Mouse (Mus musculus): ENCODE measurements at regions not wholly inside any gene's neighbourhood (a gene's known extent, or its start where the extent isn't known, plus 50 kb on each side); places are given as distances from the start of the nearest gene placed in this dataset.

GRCm38 (mm10) chr12:107027842-107028549 lies 460.4 kb upstream of the 3110018I06Rik start:
- no peak for DNase-seq (ENCODE audit: low spot score)
- H3K4me1 ChIP-seq = peaks cover 9% of the 10 kb centered on the region; the same call in 1 of the 2 replicates
- no peaks in the 10 kb centered on the region for H3K36me3 ChIP-seq
- H3K9me3 ChIP-seq (replicated peaks) = no peaks in the 10 kb centered on the region
- H3K27me3 ChIP-seq (ENCODE audit: low read depth, poor library complexity, severe bottlenecking) = peaks cover 15% of the 10 kb centered on the region
- H3K4me3 ChIP-seq = no peak overlapping the region
- 0 out of 2 replicates have a peak overlapping the region, but pooled peaks have one; percentile 9 for H3K27ac ChIP-seq (replicated peaks)
- 51% methylated on average over 23 of the region's 23 CpGs for WGBS

GRCm38 (mm10) chr12:107028985-107029384 lies 459.4 kb upstream of the 3110018I06Rik start:
- WGBS = 50% methylated on average over 1 of the region's 1 CpGs
- no peak overlapping the region for H3K27ac ChIP-seq (replicated peaks)
- no peak for DNase-seq (ENCODE audit: low spot score)
- peaks cover 15% of the 10 kb centered on the region for H3K27me3 ChIP-seq (ENCODE audit: low read depth, poor library complexity, severe bottlenecking)
- no peaks in the 10 kb centered on the region for H3K9me3 ChIP-seq (replicated peaks)
- H3K4me1 ChIP-seq = peaks cover 9% of the 10 kb centered on the region; the same call in 1 of the 2 replicates
- H3K36me3 ChIP-seq = no peaks in the 10 kb centered on the region
- H3K4me3 ChIP-seq = no peak overlapping the region

GRCm38 (mm10) chr12:107036357-107036756 lies 452.1 kb upstream of the 3110018I06Rik start:
- Histone ChIP-seq H3K9me3 (replicated peaks) (no peaks in the 10 kb centered on the region), H3K36me3 (no peaks in the 10 kb centered on the region)

GRCm38 (mm10) chr12:107041927-107042652 lies 446.3 kb upstream of the 3110018I06Rik start:
- Histone ChIP-seq H3K27ac (replicated peaks) (no peak overlapping the region; the same call in 1 of the 2 replicates), H3K36me3 (no peaks in the 10 kb centered on the region), H3K9me3 (replicated peaks) (no peaks in the 10 kb centered on the region), H3K27me3 (ENCODE audit: low read depth, poor library complexity, severe bottlenecking) (no peaks in the 10 kb centered on the region), H3K4me1 (peaks cover 6% of the 10 kb centered on the region), H3K4me3 (no peak overlapping the region)
- 74% methylated on average over 13 of the region's 13 CpGs for WGBS
- no peak for DNase-seq (ENCODE audit: low spot score)

More at GRCm38 (mm10) chr12:107036357-107036756, 452.1 kb upstream of the 3110018I06Rik start:
- no peak overlapping the region for H3K4me3 ChIP-seq
- H3K27me3 ChIP-seq (ENCODE audit: low read depth, poor library complexity, severe bottlenecking) = no peaks in the 10 kb centered on the region
- WGBS = 70% methylated on average over 6 of the region's 6 CpGs
- DNase-seq (ENCODE audit: low spot score) = no peak
- no peaks in the 10 kb centered on the region for H3K4me1 ChIP-seq
- H3K27ac ChIP-seq (replicated peaks) = no peak overlapping the region

- DNase-seq (ENCODE audit: low spot score) = no peak
- 91% methylated on average over 3 of the region's 3 CpGs for WGBS
- Histone ChIP-seq H3K9me3 (replicated peaks) (no peaks in the 10 kb centered on the region), H3K36me3 (no peaks in the 10 kb centered on the region), H3K4me1 (peaks cover 6% of the 10 kb centered on the region), H3K4me3 (no peak overlapping the region), H3K27me3 (ENCODE audit: low read depth, poor library complexity, severe bottlenecking) (no peaks in the 10 kb centered on the region), H3K27ac (replicated peaks) (no peak overlapping the region)
Observed at GRCm38 (mm10) chr12:107046496-107046895, 441.9 kb upstream of the 3110018I06Rik start.

- no peak overlapping the region for H3K27ac ChIP-seq (replicated peaks)
- H3K4me1 ChIP-seq = peaks cover 2% of the 10 kb centered on the region
- no peak overlapping the region for H3K4me3 ChIP-seq
- 59% methylated on average over 13 of the region's 13 CpGs for WGBS
- H3K36me3 ChIP-seq = no peaks in the 10 kb centered on the region
- H3K27me3 ChIP-seq (ENCODE audit: low read depth, poor library complexity, severe bottlenecking) = no peaks in the 10 kb centered on the region
- DNase-seq (ENCODE audit: low spot score) = no peak
- no peaks in the 10 kb centered on the region for H3K9me3 ChIP-seq (replicated peaks)
Observed at GRCm38 (mm10) chr12:107047059-107047531, 441.3 kb upstream of the 3110018I06Rik start.

- DNase-seq (ENCODE audit: low spot score) = no peak
- Histone ChIP-seq H3K4me3 (no peak overlapping the region), H3K9me3 (replicated peaks) (no peaks in the 10 kb centered on the region), H3K36me3 (no peaks in the 10 kb centered on the region), H3K27me3 (ENCODE audit: low read depth, poor library complexity, severe bottlenecking) (no peaks in the 10 kb centered on the region), H3K27ac (replicated peaks) (no peak overlapping the region), H3K4me1 (no peaks in the 10 kb centered on the region)
- 86% methylated on average over 7 of the region's 7 CpGs for WGBS
Observed at GRCm38 (mm10) chr12:107050891-107051635, 437.4 kb upstream of the 3110018I06Rik start.

GRCm38 (mm10) chr12:107052136-107052535 lies 436.3 kb upstream of the 3110018I06Rik start:
- WGBS = 93% methylated on average over 6 of the region's 6 CpGs
- Histone ChIP-seq H3K27me3 (ENCODE audit: low read depth, poor library complexity, severe bottlenecking) (no peaks in the 10 kb centered on the region), H3K27ac (replicated peaks) (no peak overlapping the region), H3K36me3 (no peaks in the 10 kb centered on the region), H3K4me3 (no peak overlapping the region), H3K9me3 (replicated peaks) (no peaks in the 10 kb centered on the region), H3K4me1 (no peaks in the 10 kb centered on the region)
- DNase-seq (ENCODE audit: low spot score) = no peak

GRCm38 (mm10) chr12:107056553-107056952 lies 431.9 kb upstream of the 3110018I06Rik start:
- peak; percentile 22 for DNase-seq (ENCODE audit: low spot score)
- Histone ChIP-seq H3K4me1 (no peaks in the 10 kb centered on the region), H3K36me3 (no peaks in the 10 kb centered on the region), H3K9me3 (replicated peaks) (no peaks in the 10 kb centered on the region), H3K27me3 (ENCODE audit: low read depth, poor library complexity, severe bottlenecking) (no peaks in the 10 kb centered on the region), H3K4me3 (no peak overlapping the region), H3K27ac (replicated peaks) (no peak overlapping the region)
- WGBS = 49% methylated on average over 5 of the region's 5 CpGs

- H3K36me3 ChIP-seq = no peaks in the 10 kb centered on the region
- WGBS = 88% methylated on average over 3 of the region's 3 CpGs
- H3K4me1 ChIP-seq = no peaks in the 10 kb centered on the region
- H3K27ac ChIP-seq (replicated peaks) = no peak overlapping the region
- no peak overlapping the region for H3K4me3 ChIP-seq
- no peak for DNase-seq (ENCODE audit: low spot score)
- H3K27me3 ChIP-seq (ENCODE audit: low read depth, poor library complexity, severe bottlenecking) = no peaks in the 10 kb centered on the region
- H3K9me3 ChIP-seq (replicated peaks) = peaks cover 8% of the 10 kb centered on the region; the same call in 1 of the 2 replicates
Observed at GRCm38 (mm10) chr12:107060514-107060913, 427.9 kb upstream of the 3110018I06Rik start.

GRCm38 (mm10) chr12:107067346-107067745 lies 421.1 kb upstream of the 3110018I06Rik start:
- 89% methylated on average over 2 of the region's 2 CpGs for WGBS

GRCm38 (mm10) chr12:107082541-107082940 lies 405.9 kb upstream of the 3110018I06Rik start:
- H3K4me3 ChIP-seq = no peak overlapping the region
- no peaks in the 10 kb centered on the region for H3K36me3 ChIP-seq
- no peak overlapping the region for H3K27ac ChIP-seq (replicated peaks)
- peaks cover 11% of the 10 kb centered on the region for H3K4me1 ChIP-seq
- no peak for DNase-seq (ENCODE audit: low spot score)
- WGBS = 87% methylated on average over 10 of the region's 10 CpGs
- no peaks in the 10 kb centered on the region for H3K9me3 ChIP-seq (replicated peaks)
- H3K27me3 ChIP-seq (ENCODE audit: low read depth, poor library complexity, severe bottlenecking) = no peaks in the 10 kb centered on the region

More at GRCm38 (mm10) chr12:107067346-107067745, 421.1 kb upstream of the 3110018I06Rik start:
- H3K27me3 ChIP-seq (ENCODE audit: low read depth, poor library complexity, severe bottlenecking) = no peaks in the 10 kb centered on the region
- no peak overlapping the region for H3K4me3 ChIP-seq
- no peaks in the 10 kb centered on the region for H3K36me3 ChIP-seq
- no peak overlapping the region for H3K27ac ChIP-seq (replicated peaks)
- DNase-seq (ENCODE audit: low spot score) = no peak
- H3K9me3 ChIP-seq (replicated peaks) = peaks cover 5% of the 10 kb centered on the region; the same call in 1 of the 2 replicates
- no peaks in the 10 kb centered on the region for H3K4me1 ChIP-seq

Data from midbrain, embryonic 10.5 days (tissue).